Mouse (Mus musculus) MEL (cell line): Measurements from ENCODE around the gene D17Wsu92e.

Experiments
- CTCF ChIP-seq, 3 experiments: IDR thresholded peaks in 2 of 3; conservative IDR thresholded peaks in 1 of 3; 2 replicates each; pipeline ENCODE4 v1.5.1; 2011 to 2012; ENCODE audit warnings: low read length in 3 of 3, low read depth in 2 of 3, mild to moderate bottlenecking in 2 of 3, improper control_type of control experiment in 1 of 3, inconsistent platforms in 1 of 3, mixed read lengths in 1 of 3, moderate library complexity in 1 of 3; ENCODE audit not compliant: control insufficient read depth in 1 of 3, insufficient read depth in 1 of 3, poor library complexity in 1 of 3, severe bottlenecking in 1 of 3
- EP300 ChIP-seq, 2 experiments: IDR thresholded peaks; 2 replicates each; pipeline ENCODE4 v1.6.1; 2011; ENCODE audit warnings: improper control_type of control experiment in 2 of 2, low read length in 2 of 2, low read depth in 1 of 2, mild to moderate bottlenecking in 1 of 2
- HCFC1 ChIP-seq: IDR thresholded peaks from 2 replicates; pipeline ENCODE4 v1.6.1; 2012; ENCODE audit warnings: low read depth, mild to moderate bottlenecking, inconsistent platforms, low read length, improper control_type of control experiment, moderate library complexity
- JUND ChIP-seq: IDR thresholded peaks from 2 replicates; pipeline ENCODE4 v1.6.1; 2011; ENCODE audit warnings: low read depth, mild to moderate bottlenecking, improper control_type of control experiment, low read length
- POLR2A ChIP-seq, 2 experiments: IDR thresholded peaks; 2 replicates each; pipeline ENCODE4 v1.6.1; 2011 to 2012; ENCODE audit warnings: low read length in 2 of 2, mild to moderate bottlenecking in 2 of 2, control low read depth in 1 of 2, improper control_type of control experiment in 1 of 2, low read depth in 1 of 2, moderate library complexity in 1 of 2; ENCODE audit not compliant: control insufficient read depth in 1 of 2, insufficient read depth in 1 of 2, poor library complexity in 1 of 2
- SIN3A ChIP-seq: IDR thresholded peaks from 2 replicates; pipeline ENCODE4 v1.6.1; 2012; ENCODE audit warnings: low read length, improper control_type of control experiment, inconsistent platforms
- SMC3 ChIP-seq: IDR thresholded peaks from 2 replicates; pipeline ENCODE4 v1.6.1; 2011; ENCODE audit warnings: low read depth, low read length, improper control_type of control experiment
- UBTF ChIP-seq: IDR thresholded peaks from 2 replicates; pipeline ENCODE4 v1.6.1; 2012; ENCODE audit warnings: low read depth, mild to moderate bottlenecking, inconsistent platforms, low read length, improper control_type of control experiment, moderate library complexity, borderline replicate concordance; ENCODE audit not compliant: insufficient read depth

- TF ChIP-seq CTCF (IDR thresholded peaks at IDR 0.05 in 2 of 3, conservative IDR thresholded peaks at IDR 0.05 in 1 of 3; ENCODE audit: control insufficient read depth in 1 of 3, insufficient read depth in 1 of 3, low read depth in 2 of 3, low read length in 3 of 3, poor library complexity in 1 of 3, severe bottlenecking in 1 of 3) (no peak), JUND (no peak), POLR2A (IDR thresholded peaks at IDR 0.05; ENCODE audit: control insufficient read depth in 1 of 2, insufficient read depth in 1 of 2, low read depth in 1 of 2, low read length in 2 of 2, poor library complexity in 1 of 2) (no peak), SIN3A (no peak), EP300 (IDR thresholded peaks at IDR 0.05; ENCODE audit: low read depth in 1 of 2, low read length in 2 of 2) (no peak), HCFC1 (no peak), SMC3 (no peak), UBTF (no peak)
Observed at GRCm38 (mm10) chr17:27720326-27720725, 100.1 kb downstream of the D17Wsu92e start.
